Mouse (Mus musculus) thymus, adult 2 months (tissue): ENCODE measurements around the gene Spats2. TPM values are rescaled to one million over a fixed set of nuclear protein-coding genes. Genes with fewer than 3 reads are reported as not detected.

ENCODE experiments used
- DNase-seq: peaks from one replicate; pipeline ENCODE4 v3.0.0; 2021
- H3K27ac ChIP-seq: fragments of 200-500 bp; 2 replicates; pipeline ENCODE4 v1.5.1; 2012; ENCODE audit warnings: low read length, control low read depth; ENCODE audit not compliant: control insufficient read depth, insufficient read depth
- H3K27me3 ChIP-seq: fragments of 200-500 bp; 2 replicates; pipeline ENCODE4 v1.6.1; 2012; ENCODE audit warnings: mild to moderate bottlenecking, low read length, moderate library complexity, mixed read lengths; ENCODE audit not compliant: control insufficient read depth, insufficient read depth
- H3K36me3 ChIP-seq: fragments of 200-500 bp; 2 replicates; pipeline ENCODE4 v1.6.1; 2012; ENCODE audit warnings: mild to moderate bottlenecking, low read length, moderate library complexity; ENCODE audit not compliant: control insufficient read depth, insufficient read depth
- H3K4me1 ChIP-seq: fragments of 200-500 bp; replicated peaks from 2 replicates; pipeline ENCODE4 v1.6.1; 2012; ENCODE audit warnings: low read length; ENCODE audit not compliant: control insufficient read depth, insufficient read depth
- H3K4me3 ChIP-seq: fragments of 200-500 bp; 2 replicates; pipeline ENCODE4 v1.5.1; 2012; ENCODE audit warnings: mild to moderate bottlenecking, low read length, control low read depth, moderate library complexity; ENCODE audit not compliant: control insufficient read depth, insufficient read depth
- CTCF ChIP-seq: fragments of 200-500 bp; IDR thresholded peaks from 2 replicates; pipeline ENCODE4 v1.5.1; 2012; ENCODE audit warnings: mild to moderate bottlenecking, control low read depth, low read length, moderate library complexity, borderline replicate concordance; ENCODE audit not compliant: control insufficient read depth, poor library complexity, insufficient read depth; ENCODE audit errors: extremely low read depth
- POLR2A ChIP-seq: fragments of 200-500 bp; IDR thresholded peaks from 2 replicates; pipeline ENCODE4 v1.6.1; 2012; ENCODE audit warnings: mild to moderate bottlenecking, low read length, control low read depth, moderate library complexity; ENCODE audit not compliant: control insufficient read depth, poor library complexity, insufficient read depth; ENCODE audit errors: extremely low read depth
- WGBS: fragments of 180-500 bp; shearing (Covaris S2); methylation state at CpG from one replicate; pipeline ENCODE4 v1.1.7; 2018; 5-methylcytosine and 5-hydroxymethylcytosine counted together
- polyA plus RNA-seq: library from polyadenylated mRNA; depleted of rRNA; stranded (reverse); fragments of >200 nt; gene quantifications from 2 replicates; pipeline ENCODE4 v1.2.3, GENCODE M21; 2012

Spats2 gene
- polyA plus RNA-seq, 1 experiment, result 11.8 TPM

- DNase-seq, result no peak
- Histone ChIP-seq H3K4me3 (no peak overlapping the region), H3K27me3 (peaks cover 50% of the 10 kb centered on the region), H3K4me1 (0 out of 2 replicates have a peak, but pooled peaks cover 8% of the 10 kb centered on the region), H3K36me3 (no peaks in the 10 kb centered on the region), H3K27ac (no peak overlapping the region)
- TF ChIP-seq POLR2A (no peak), CTCF (no peak)
- WGBS, result 3% methylated on average over 58 of the region's 58 CpGs
Measured at GRCm38 (mm10) chr15:99096831-99097500, 28.8 kb upstream of the Spats2 start.

DNA sequence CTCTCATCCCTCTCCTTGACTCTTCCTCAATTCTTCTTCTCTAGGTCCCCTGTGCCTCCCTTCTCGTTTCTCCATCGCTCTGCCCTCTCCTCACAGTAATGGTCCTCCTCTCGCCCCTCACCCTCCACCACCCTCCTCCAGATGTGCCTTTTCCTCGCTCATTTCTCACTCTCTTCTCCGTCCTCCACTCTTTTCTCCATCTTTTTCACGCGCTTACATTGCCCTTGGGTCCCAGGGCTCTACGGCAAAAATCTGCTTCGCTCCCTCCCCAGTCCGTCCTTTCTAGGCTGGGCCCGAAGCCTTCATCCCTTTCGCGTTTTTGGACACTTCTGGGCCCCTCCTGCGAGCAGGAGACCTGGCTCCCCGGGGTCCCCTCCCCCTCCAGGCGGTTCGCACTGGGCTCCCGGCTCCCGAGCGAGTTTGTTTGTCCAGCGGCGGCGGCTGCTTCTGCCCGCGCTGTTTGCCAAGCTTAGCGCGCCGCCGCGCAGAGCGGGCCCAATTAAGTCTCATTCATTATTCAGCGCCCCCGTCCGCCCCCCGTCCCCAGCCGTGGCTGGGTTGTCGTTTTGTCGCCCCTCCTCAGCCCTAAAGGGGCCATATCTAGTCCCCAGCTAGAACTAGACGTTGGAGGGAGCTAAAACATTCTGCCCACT, 27.8 kb upstream of the Spats2 start:
- no peak overlapping the region for H3K27ac ChIP-seq
- DNase-seq, result no peak
- 0 out of 2 replicates have a peak, but pooled peaks cover 8% of the 10 kb centered on the region for H3K4me1 ChIP-seq
- H3K4me3 ChIP-seq, result no peak overlapping the region
- WGBS, result 4% methylated on average over 39 of the region's 39 CpGs
- TF ChIP-seq POLR2A (no peak), CTCF (no peak)
- H3K36me3 ChIP-seq, result no peaks in the 10 kb centered on the region
- peaks cover 47% of the 10 kb centered on the region for H3K27me3 ChIP-seq

- Histone ChIP-seq H3K4me1 (0 out of 2 replicates have a peak, but pooled peaks cover 8% of the 10 kb centered on the region), H3K27me3 (peaks cover 44% of the 10 kb centered on the region), H3K4me3 (no peak overlapping the region), H3K36me3 (no peaks in the 10 kb centered on the region), H3K27ac (no peak overlapping the region)
- no peak for DNase-seq
- 11% methylated on average over 9 of the region's 9 CpGs for WGBS
- TF ChIP-seq CTCF (no peak), POLR2A (no peak)
Measured at GRCm38 (mm10) chr15:99098493-99098861, 27.2 kb upstream of the Spats2 start.

DNA sequence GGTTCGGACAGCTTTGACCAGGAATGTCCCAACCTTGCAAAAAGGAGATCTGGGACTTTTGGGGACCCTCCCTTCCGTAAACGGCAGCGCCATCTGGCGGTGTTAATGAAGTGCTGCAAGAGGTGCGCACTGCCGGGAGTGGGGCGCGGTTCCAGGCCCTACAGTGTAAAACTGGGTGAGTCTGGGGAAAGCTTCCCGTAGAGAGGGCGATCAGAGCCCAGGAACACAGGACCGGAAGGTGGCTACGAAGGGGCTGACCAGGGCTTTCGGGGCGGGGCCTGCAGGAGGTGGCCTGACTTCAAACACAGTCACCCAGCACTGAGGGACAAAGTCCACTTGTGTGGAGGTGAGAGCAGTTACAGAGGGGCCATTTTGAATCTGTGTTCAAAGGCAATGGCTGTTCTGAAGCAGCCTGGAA, 26.6 kb upstream of the Spats2 start:
- TF ChIP-seq CTCF (peak; percentile 81; the same call in 1 of the 2 replicates), POLR2A (no peak)
- 0 out of 2 replicates have a peak, but pooled peaks cover 3% of the 10 kb centered on the region for H3K4me1 ChIP-seq
- no peaks in the 10 kb centered on the region for H3K36me3 ChIP-seq
- 6% methylated on average over 15 of the region's 15 CpGs for WGBS
- no peak overlapping the region for H3K27ac ChIP-seq
- DNase-seq, result peak; percentile 31
- H3K4me3 ChIP-seq, result no peak overlapping the region
- peaks cover 38% of the 10 kb centered on the region for H3K27me3 ChIP-seq

GRCm38 (mm10) chr15:99099984-99100383, 25.7 kb upstream of the Spats2 start:
- no peak for TF ChIP-seq CTCF
- Histone ChIP-seq H3K4me1 (0 out of 2 replicates have a peak, but pooled peaks cover 3% of the 10 kb centered on the region), H3K27me3 (peaks cover 34% of the 10 kb centered on the region), H3K27ac (no peak overlapping the region), H3K36me3 (no peaks in the 10 kb centered on the region), H3K4me3 (no peak overlapping the region)
- WGBS, result 51% methylated on average over 3 of the region's 3 CpGs
- no peak for DNase-seq

DNA sequence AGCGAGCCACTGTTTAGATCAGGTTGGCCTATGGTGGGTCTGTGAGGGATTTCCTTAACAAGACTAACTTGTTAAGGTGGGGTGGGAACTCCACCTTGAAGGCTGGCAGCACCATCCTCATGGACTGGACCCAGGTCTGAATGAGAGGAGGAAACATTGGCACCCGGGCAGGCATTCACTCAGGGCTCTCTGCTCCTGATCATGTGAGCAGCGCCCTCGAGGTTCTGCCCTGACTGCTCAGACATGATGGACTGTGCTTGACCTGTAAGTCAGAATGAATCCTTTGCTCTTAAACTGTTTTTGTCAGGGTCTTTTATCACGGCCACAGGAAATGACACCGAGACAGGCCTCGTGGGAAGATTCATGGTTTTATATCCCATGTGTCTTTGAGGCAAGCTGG, 20.5 kb upstream of the Spats2 start:
- no peak for DNase-seq
- WGBS, result 39% methylated on average over 7 of the region's 7 CpGs
- TF ChIP-seq CTCF (no peak), POLR2A (no peak)

More for the DNA sequence above, 20.5 kb upstream of the Spats2 start:
- 0 out of 2 replicates have a peak, but pooled peaks cover 4% of the 10 kb centered on the region for H3K4me1 ChIP-seq
- H3K36me3 ChIP-seq, result no peaks in the 10 kb centered on the region
- no peaks in the 10 kb centered on the region; the same call in 1 of the 2 replicates for H3K27me3 ChIP-seq
- H3K27ac ChIP-seq, result no peak overlapping the region
- no peak overlapping the region for H3K4me3 ChIP-seq
